Mouse (Mus musculus) erythroid progenitor cell, adult 5-6 weeks (primary cell): ENCODE results near the gene Lama4. TPM values are rescaled to one million over a fixed set of nuclear protein-coding genes. Genes with fewer than 3 reads are reported as not detected.

Experiments
- ATAC-seq: replicated peaks from 2 replicates; pipeline ENCODE4 v1.8.0; 2016; ENCODE audit warnings: moderate number of reproducible peaks, mild to moderate bottlenecking, moderate TSS enrichment, inconsistent platforms; ENCODE audit not compliant: poor library complexity, low FRiP score, severe bottlenecking
- total RNA-seq, 2 experiments: library from RNA; stranded (forward) in 1 of 2; stranded (reverse) in 1 of 2; fragments of 150-400 nt in 1 of 2; fragments of 186-747, 209-891 nt in 1 of 2; gene quantifications; 2 replicates each; pipeline versions ENCODE4 v1.2.3 to v1.2.4; 2015 to 2017; ENCODE audit warnings: low replicate concordance in 2 of 2

Lama4 gene
- total RNA-seq, 2 experiments from 2014 or later: 7.1 TPM; not detected in 1

- ATAC-seq: no peak
These were observed 173.4 kb downstream of the Lama4 start for GRCm38 (mm10) chr10:39138761-39139160.

GRCm38 (mm10) chr10:39140843-39141242 lies 175.5 kb downstream of the Lama4 start:
- no peak for ATAC-seq

- no peak for ATAC-seq
These were observed 176.1 kb downstream of the Lama4 start for GRCm38 (mm10) chr10:39141401-39141800.

GRCm38 (mm10) chr10:39142216-39142615 lies 176.9 kb downstream of the Lama4 start:
- no peak for ATAC-seq

GRCm38 (mm10) chr10:39156719-39157118 lies 191.4 kb downstream of the Lama4 start:
- no peak for ATAC-seq

- ATAC-seq: no peak
These were observed 192.0 kb downstream of the Lama4 start for GRCm38 (mm10) chr10:39157321-39157720.

GRCm38 (mm10) chr10:39158306-39158705 lies 193.0 kb downstream of the Lama4 start:
- ATAC-seq: no peak

Other genes with a start within 250 kb of the Lama4 start
- not detected in 2 replicates for gene Rfpl4b, start 143.7 kb upstream of the Lama4 start, total RNA-seq (2015; ENCODE audit: low replicate concordance)
- not detected in 2 replicates for gene Rfpl4b, start 143.7 kb upstream of the Lama4 start, total RNA-seq (2017; ENCODE audit: low replicate concordance)
- gene Fam229b, start 168.4 kb downstream of the Lama4 start, total RNA-seq (2015; ENCODE audit: low replicate concordance): not detected in 2 replicates
- gene Fam229b, start 168.4 kb downstream of the Lama4 start, total RNA-seq (2017; ENCODE audit: low replicate concordance): not detected in 2 replicates
- 13.3 and 15.1 TPM in 2 replicates for gene Tube1, start 168.5 kb downstream of the Lama4 start, total RNA-seq (2015; ENCODE audit: low replicate concordance)
- 8.7 and 9.2 TPM in 2 replicates for gene Tube1, start 168.5 kb downstream of the Lama4 start, total RNA-seq (2017; ENCODE audit: low replicate concordance)
- gene Ccn6, start 198.3 kb downstream of the Lama4 start, total RNA-seq (2015; ENCODE audit: low replicate concordance): not detected in 2 replicates
- not detected in 2 replicates for gene Ccn6, start 198.3 kb downstream of the Lama4 start, total RNA-seq (2017; ENCODE audit: low replicate concordance)